Mouse (Mus musculus) lung, embryonic 16.5 days (tissue): ENCODE results near the gene Prkci. TPM values are rescaled to one million over a fixed set of nuclear protein-coding genes. Genes with fewer than 3 reads are reported as not detected.

Experiments used
- ATAC-seq: fragments of 200-750 bp; cut with Nextera tagmentation; 2 replicates; pipeline ENCODE4 v1.8.0; 2017; ENCODE audit warnings: low read depth, mild to moderate bottlenecking, moderate library complexity
- H3K27ac ChIP-seq: fragments of 300-500 bp; sonication (generic); 2 replicates; pipeline ENCODE4 v1.5.1; 2014; ENCODE audit warnings: mild to moderate bottlenecking, control low read depth, low read length
- H3K27me3 ChIP-seq: fragments of 300-500 bp; sonication (generic); 2 replicates; pipeline ENCODE4 v1.6.1; 2014; ENCODE audit warnings: low read depth, low read length, mixed read lengths; ENCODE audit not compliant: control insufficient read depth, insufficient read depth
- H3K36me3 ChIP-seq: fragments of 300-500 bp; sonication (generic); 2 replicates; pipeline ENCODE4 v1.6.1; 2014; ENCODE audit warnings: low read length; ENCODE audit not compliant: control insufficient read depth, insufficient read depth
- H3K4me1 ChIP-seq: fragments of 300-500 bp; sonication (generic); replicated peaks from 2 replicates; pipeline ENCODE4 v1.6.1; 2014; ENCODE audit warnings: low read length, mixed read lengths; ENCODE audit not compliant: control insufficient read depth, insufficient read depth
- H3K4me2 ChIP-seq: fragments of 300-500 bp; sonication (generic); 2 replicates; pipeline ENCODE4 v1.6.1; 2014; ENCODE audit warnings: low read depth, low read length, control low read depth
- H3K4me3 ChIP-seq: fragments of 300-500 bp; sonication (generic); 2 replicates; pipeline ENCODE4 v1.5.1; 2014; ENCODE audit warnings: mild to moderate bottlenecking, low read length, control low read depth
- H3K9ac ChIP-seq: fragments of 300-500 bp; sonication (generic); 2 replicates; pipeline ENCODE4 v1.6.1; 2014; ENCODE audit warnings: low read length, control low read depth
- H3K9me3 ChIP-seq: fragments of 300-500 bp; sonication (generic); 2 replicates; pipeline ENCODE4 v1.6.1; 2016; ENCODE audit warnings: low read length; ENCODE audit not compliant: control insufficient read depth
- WGBS: fragments of 180-500 bp; shearing (Covaris S2); extraction: QIAGEN DNeasy Blood & Tissue Kit; methylation state at CpG from one replicate; pipeline ENCODE4 v1.1.7; 2014; 5-methylcytosine and 5-hydroxymethylcytosine counted together
- polyA plus RNA-seq: library from polyadenylated mRNA; unstranded; fragments of >200 nt; fragmentation: Nextera tagmentation; extraction: Ambion mirVana; gene quantifications from 2 replicates; pipeline ENCODE4 v1.2.1, GENCODE M21; 2015

Gene Prkci
- polyA plus RNA-seq, 1 experiment from 2014 or later = 53.2 TPM

GRCm38 (mm10) chr3:30968531-30969092 lies 26.9 kb upstream of the Prkci start:
- H3K27me3 ChIP-seq = no peaks in the 10 kb centered on the region
- peak overlapping the region; percentile 93 for H3K27ac ChIP-seq
- peaks cover 11% of the 10 kb centered on the region for H3K4me1 ChIP-seq
- ATAC-seq = peak; percentile 78
- under 1% methylated on average over 50 of the region's 54 CpGs for WGBS
- peaks cover 20% of the 10 kb centered on the region for H3K36me3 ChIP-seq
- no peaks in the 10 kb centered on the region for H3K9me3 ChIP-seq
- H3K9ac ChIP-seq = peak overlapping the region; percentile 94
- peak overlapping the region; percentile 94 for H3K4me3 ChIP-seq
- peak overlapping the region; percentile 75 for H3K4me2 ChIP-seq

DNA sequence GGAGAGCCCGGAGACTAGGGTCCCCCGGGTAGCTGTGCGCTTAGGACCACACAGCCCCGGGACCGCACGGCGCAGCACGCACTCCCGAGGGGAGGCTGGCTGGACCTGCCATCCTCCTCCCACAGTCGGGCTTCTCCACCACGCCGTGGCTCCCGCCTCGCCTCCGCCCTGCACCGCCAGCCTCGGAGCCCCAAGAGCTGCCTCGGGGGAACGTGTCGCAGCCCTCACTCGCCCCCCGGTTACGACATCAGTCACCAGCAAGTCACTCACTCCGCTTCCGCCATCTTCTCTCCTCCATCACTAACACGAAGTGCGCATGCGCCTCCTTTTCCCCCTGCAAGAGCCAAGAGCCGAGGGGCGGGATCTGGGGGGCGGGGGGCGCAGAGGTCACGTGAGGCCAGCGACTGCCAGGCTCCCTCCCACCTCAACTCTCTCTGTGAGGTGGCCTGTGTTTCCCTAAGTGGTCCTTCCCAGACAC lies 26.4 kb upstream of the Prkci start, which contains the start of gene Phc3:
Phc3 (minus strand) TSS at position 312 of the 478 bp plus-strand sequence.
- H3K36me3 ChIP-seq = peaks cover 16% of the 10 kb centered on the region
- peak within 1 kb of the TSS; percentile 75 for H3K4me2 ChIP-seq
- peak; percentile 91 for ATAC-seq
- H3K9me3 ChIP-seq = no peaks in the 10 kb centered on the region
- H3K9ac ChIP-seq = peak within 1 kb of the TSS; percentile 94
- H3K27me3 ChIP-seq = no peaks in the 10 kb centered on the region
- under 1% methylated on average over 32 of the region's 34 CpGs for WGBS
- H3K4me3 ChIP-seq = peak within 1 kb of the TSS; percentile 94
- peaks cover 11% of the 10 kb centered on the region for H3K4me1 ChIP-seq
- peak within 1 kb of the TSS; percentile 93 for H3K27ac ChIP-seq

DNA sequence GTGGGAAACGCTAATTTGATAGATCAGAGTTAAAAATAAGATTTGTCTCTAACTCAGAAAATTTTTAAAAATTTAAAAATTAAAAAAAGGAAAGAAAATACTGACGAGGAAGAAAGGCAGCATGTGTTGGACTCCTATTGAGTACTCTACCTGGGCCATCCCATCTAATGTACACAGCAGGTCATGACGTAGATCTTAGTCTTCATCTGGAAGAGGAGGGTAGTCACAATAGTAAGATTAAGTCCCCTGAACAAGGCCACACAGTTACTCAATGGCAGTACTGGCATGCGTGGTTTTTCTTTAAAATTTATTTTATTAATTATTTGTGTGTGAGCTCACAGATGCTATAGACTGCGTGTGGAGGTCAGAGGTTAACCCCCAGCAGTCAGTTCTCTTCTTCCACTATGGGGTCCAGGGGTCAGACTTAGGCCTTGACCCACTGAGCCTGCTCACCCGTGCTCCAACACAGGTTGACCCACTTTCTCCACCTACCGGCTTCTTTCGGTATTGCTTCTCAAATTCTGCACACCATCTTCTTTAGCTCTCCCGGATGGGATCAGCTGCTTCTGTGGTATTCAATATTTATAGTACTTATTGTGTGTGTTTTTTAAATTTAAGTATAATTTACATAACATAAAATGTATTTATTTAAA lies 20.3 kb upstream of the Prkci start:
- Histone ChIP-seq H3K36me3 (no peaks in the 10 kb centered on the region), H3K4me1 (no peaks in the 10 kb centered on the region), H3K27ac (no peak overlapping the region), H3K4me3 (no peak overlapping the region), H3K9me3 (no peaks in the 10 kb centered on the region), H3K9ac (no peak overlapping the region), H3K4me2 (no peak overlapping the region), H3K27me3 (no peaks in the 10 kb centered on the region)
- WGBS = 47% methylated on average over 9 of the region's 9 CpGs
- peak; percentile 51; the same call in 1 of the 2 replicates for ATAC-seq

GRCm38 (mm10) chr3:30976991-30977603 lies 18.4 kb upstream of the Prkci start:
- H3K27ac ChIP-seq = peak overlapping the region; percentile 71
- no peaks in the 10 kb centered on the region for H3K27me3 ChIP-seq
- H3K4me2 ChIP-seq = no peak overlapping the region
- H3K9me3 ChIP-seq = no peaks in the 10 kb centered on the region
- no peak overlapping the region for H3K4me3 ChIP-seq
- no peaks in the 10 kb centered on the region for H3K36me3 ChIP-seq
- peak; percentile 74 for ATAC-seq
- no peak overlapping the region for H3K9ac ChIP-seq
- 32% methylated on average over 1 of the region's 1 CpGs for WGBS
- H3K4me1 ChIP-seq = no peaks in the 10 kb centered on the region

DNA sequence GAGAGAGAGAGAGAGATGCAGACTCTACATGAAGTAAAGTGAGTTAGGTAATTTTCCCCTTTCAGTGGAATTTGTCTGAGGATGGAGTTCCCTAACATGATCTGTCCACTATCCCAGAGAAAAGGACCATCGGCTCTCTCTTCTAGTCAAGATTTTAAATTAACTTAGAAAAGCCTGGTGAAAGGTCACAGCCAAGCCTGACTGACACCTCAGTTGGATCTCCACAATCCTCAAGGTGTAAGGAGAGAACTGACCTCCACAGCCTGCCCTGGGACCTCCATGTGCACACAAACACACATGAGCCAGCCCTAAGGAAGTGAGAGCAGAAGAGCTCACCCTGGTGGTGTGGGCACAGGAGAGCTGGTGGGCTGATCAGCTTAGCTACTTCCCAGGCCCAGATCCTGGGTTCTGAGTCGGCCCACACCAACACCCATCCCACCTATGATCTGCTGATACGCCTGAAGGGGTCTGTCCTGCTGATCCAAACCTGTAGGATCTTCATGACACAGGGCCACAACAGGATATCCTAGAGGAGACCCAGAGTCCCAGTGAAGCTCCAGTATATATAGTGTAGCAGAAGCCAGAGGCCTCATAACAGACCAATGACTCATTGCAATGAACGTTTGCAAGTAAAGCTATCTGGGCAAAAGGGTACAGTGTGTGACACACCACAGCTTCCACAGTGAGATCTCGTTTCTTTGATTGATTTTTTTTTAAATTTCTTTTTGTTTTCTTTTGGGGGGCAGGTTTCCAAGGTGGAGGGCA lies 13.7 kb upstream of the Prkci start:
- ATAC-seq = no peak
- Histone ChIP-seq H3K27ac (no peak overlapping the region), H3K4me1 (no peaks in the 10 kb centered on the region), H3K9ac (no peak overlapping the region), H3K27me3 (no peaks in the 10 kb centered on the region), H3K4me3 (no peak overlapping the region), H3K9me3 (no peaks in the 10 kb centered on the region), H3K36me3 (no peaks in the 10 kb centered on the region), H3K4me2 (no peak overlapping the region)
- WGBS = 67% methylated on average over 5 of the region's 5 CpGs

- Histone ChIP-seq H3K27me3 (no peaks in the 10 kb centered on the region), H3K9ac (no peak overlapping the region), H3K4me3 (no peak overlapping the region), H3K36me3 (no peaks in the 10 kb centered on the region), H3K27ac (no peak overlapping the region), H3K4me1 (no peaks in the 10 kb centered on the region), H3K4me2 (no peak overlapping the region), H3K9me3 (no peaks in the 10 kb centered on the region)
- WGBS = 50% methylated on average over 8 of the region's 8 CpGs
- no peak for ATAC-seq
These were observed 12.5 kb upstream of the Prkci start for GRCm38 (mm10) chr3:30982924-30983536.

DNA sequence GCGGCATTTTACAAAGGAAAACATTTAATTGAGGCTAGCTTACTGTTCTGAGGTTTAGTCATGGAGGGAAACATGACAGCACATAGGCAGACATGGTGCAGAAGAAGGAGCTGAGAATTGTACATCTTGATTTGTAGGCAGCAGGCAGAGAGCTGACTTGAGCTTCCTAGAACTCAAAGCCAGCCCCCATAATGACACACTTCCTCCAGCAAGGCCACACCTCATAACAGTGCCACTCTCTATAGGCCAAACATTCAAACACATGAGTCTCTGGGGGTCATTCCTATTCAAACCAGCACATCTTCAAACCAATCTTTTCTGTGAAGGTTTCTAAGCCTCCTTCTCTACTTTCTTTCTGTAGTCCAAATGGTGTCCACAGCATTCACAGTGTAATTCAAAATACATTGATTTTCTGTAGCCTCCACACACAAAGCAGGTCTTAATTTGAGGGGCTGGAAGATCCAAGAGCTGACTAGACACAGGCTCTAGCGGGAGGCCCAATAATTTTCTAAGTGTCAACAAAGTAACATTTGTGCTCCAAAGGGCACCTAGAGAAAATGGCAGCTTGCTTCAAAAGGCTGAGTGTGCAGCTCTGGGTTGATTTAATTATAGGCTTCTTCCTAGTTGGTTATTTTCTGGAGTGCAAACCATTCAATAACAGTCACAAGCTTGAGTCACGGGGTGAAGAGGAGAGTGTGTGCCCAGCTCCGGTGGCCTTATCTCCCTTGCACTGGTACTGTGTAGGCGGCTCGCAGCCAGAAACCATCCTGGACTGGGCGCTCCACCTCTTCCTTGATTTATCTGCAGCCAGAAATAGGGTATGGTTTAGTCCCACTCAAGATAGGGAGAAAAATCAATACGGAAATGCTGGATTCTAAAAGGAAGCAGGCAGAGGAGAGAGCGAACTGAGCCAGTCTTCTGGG lies 7.9 kb upstream of the Prkci start:
- Histone ChIP-seq H3K27ac (no peak overlapping the region), H3K4me3 (no peak overlapping the region), H3K36me3 (no peaks in the 10 kb centered on the region), H3K4me2 (no peak overlapping the region), H3K9me3 (no peaks in the 10 kb centered on the region), H3K4me1 (no peaks in the 10 kb centered on the region), H3K9ac (no peak overlapping the region), H3K27me3 (no peaks in the 10 kb centered on the region)
- no peak for ATAC-seq
- 77% methylated on average over 9 of the region's 9 CpGs for WGBS

- 71% methylated on average over 7 of the region's 7 CpGs for WGBS
- Histone ChIP-seq H3K36me3 (no peaks in the 10 kb centered on the region), H3K27me3 (no peaks in the 10 kb centered on the region), H3K9ac (no peak overlapping the region), H3K4me1 (peaks cover 8% of the 10 kb centered on the region), H3K4me2 (no peak overlapping the region), H3K4me3 (no peak overlapping the region), H3K27ac (no peak overlapping the region), H3K9me3 (no peaks in the 10 kb centered on the region; the same call in 1 of the 2 replicates)
- ATAC-seq = no peak
These were observed 3.4 kb upstream of the Prkci start for GRCm38 (mm10) chr3:30992161-30992560.
